Mouse (Mus musculus) ES-Bruce4 (cell line): Measurements from ENCODE around the gene Smad3.

ENCODE experiments used
- CTCF ChIP-seq: IDR thresholded peaks from one replicate; pipeline ENCODE4 v1.8.1; 2011; ENCODE audit warnings: low read depth, low read length
- EP300 ChIP-seq: IDR thresholded peaks from 2 replicates; pipeline ENCODE4 v1.6.1; 2011; ENCODE audit warnings: low read depth, low read length; ENCODE audit not compliant: insufficient read depth
- POLR2A ChIP-seq: IDR thresholded peaks from one replicate; pipeline ENCODE4 v1.8.1; 2011; ENCODE audit warnings: low read length; ENCODE audit not compliant: insufficient read depth

DNA sequence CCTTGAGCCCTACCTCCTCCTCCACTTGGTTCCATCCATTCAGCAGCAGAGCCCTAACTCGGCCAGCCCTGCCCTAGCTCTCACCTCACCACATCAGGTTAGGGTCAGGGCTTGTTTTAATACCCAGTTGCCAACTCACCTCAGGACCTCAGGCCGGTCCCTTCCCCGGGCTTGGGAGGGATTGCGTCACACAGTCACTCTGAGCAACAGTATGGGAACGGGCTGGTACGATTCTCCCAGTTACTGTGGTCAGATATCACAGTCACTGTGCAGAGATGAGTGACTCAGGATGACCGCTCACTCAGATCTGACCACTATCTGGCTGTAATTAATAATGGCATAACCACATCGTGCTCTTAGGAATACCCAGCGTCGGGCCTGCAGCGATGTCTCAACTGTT lies 14.0 kb downstream of the Smad3 start:
- TF ChIP-seq CTCF = no peak
- TF ChIP-seq POLR2A = no peak
- no peak for TF ChIP-seq EP300
